Mouse (Mus musculus): ENCODE results near the gene Keap1.
A peak's percentile ranks its signal among the peaks of the same experiment; 100 is the strongest.

Gene Keap1

DNA sequence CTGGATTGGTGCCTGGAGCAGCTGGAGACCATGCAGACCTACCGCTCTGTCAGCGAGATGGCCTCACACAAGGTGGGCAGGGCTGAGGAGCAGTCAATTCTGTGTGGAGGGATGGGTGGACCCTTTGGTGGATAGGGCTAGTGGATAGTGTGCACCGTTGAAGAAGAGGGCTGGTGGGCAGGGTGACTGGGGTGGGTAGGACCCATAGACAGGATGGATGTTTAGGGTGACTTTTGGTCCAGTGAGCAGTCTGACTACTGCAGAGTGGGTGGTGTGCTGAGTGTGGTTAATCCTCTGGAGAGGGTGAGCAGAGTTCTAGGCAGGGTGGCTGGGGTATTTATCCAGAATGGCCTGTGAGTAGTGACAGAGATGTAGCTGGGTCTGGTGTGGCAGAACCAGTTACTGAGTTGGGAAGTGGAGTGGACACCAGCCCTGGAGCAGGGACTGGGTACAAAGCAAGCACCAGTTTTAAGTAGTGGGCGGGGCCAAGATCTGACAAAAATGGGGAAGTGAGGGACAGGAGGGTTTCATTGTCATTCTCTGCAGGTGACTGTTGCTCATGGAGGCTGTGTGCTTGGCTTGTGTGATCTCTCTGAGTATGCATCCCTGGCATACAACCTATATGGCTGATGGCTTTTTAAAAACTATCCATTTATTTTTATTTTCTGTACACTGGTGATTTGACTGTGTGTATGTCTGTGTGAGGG, 44.2 kb downstream of the Keap1 start:
- no peak for DNase-seq

DNA sequence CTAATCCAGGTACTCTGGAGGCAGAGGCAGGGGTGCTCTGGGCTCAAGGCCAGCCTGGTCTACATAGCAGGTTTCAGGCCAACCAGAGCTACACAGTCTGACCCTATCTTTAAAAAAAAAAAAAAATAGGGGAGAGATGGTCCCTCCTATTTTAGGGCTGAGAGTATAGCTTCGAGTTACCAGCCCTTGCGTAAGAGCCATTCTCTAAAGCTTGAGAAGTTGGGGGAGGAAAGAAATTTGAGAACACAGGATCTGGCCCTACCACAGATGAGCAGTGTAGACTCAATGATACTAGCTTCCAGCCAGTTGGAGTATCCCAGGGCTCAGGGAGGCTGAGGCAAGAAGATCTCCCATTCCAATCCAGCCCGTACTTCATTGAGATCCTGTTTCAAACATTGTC, 45.4 kb downstream of the Keap1 start:
- no peak for DNase-seq

DNA sequence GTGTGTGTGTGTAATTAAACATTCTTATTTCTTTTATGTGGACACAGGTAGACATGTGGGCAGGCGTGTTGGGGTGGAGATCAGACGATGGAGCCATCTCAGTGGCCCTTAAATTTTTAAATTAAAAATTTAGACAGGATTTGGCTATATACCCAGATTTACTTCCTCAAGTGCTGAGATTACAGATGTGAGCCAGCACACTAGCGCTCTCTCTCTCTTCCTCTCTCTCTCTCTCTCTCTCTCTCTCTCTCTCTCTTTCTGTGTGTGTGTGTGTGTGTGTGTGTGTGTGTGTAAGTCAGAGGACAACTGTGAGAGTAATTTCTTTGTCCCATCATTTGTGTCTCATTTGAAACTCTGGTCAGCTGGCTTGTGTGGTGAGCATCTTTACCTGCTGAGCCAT, 48.5 kb downstream of the Keap1 start:
- no peak for DNase-seq

DNA sequence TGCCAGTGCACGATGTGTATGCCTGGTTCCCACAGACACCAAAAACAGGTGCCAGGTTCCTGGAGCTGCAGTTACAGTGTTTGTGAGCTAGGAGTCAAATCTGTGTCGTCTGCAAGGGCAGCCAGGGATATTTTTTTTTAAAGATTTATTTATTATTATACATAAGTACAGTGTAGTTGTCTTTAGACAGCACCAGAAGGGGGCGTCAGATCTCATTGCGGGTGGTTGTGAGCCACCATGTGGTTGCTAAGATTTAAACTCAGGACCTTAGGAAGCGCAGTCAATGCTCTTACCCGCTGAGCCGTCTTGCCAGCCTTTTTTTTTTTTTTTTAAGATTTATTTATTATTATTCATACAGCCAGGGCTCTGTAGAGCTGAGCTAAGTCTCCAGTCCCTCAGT, 49.3 kb downstream of the Keap1 start:
- peak; percentile 21 for DNase-seq

DNA sequence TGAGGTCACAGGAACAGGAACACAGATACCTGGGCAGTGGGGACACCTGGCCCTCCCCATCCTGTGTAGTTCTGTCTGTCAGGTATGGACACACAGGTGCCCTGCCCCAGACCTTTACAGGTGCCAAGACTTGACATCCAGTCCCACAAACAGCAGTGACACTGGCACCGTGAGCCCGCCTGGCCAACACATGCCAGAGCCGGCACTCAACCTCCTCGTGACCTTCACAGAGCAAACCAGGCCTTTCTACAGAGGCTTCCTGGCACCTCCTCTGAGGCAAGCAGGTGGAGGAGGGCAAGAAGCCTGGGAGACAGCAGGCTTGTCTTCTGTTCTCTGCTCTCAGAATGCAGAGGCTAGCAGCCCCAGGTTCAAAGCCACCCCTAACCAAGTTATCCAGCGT, 53.7 kb downstream of the Keap1 start:
- no peak for DNase-seq

DNA sequence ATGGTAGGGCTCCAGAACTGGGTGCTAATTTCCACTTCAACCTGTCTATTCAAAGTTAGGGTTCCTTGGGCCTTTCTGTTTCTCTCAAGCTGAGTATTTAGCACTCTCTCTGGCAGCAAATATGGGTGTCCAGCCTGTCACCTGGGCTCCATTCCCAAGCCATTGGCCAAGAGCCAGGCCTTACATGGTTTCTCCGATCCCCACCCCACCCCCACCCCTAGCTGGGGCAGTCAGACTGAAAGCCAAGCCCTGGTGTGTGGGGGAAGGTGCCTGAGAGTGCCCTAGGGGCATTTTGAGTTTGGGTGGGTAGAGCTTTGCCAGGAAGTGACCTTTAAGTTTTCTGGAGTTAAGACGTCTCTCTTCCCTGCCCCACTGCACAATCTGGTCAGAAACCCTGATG, 54.4 kb downstream of the Keap1 start:
- DNase-seq, result no peak

DNA sequence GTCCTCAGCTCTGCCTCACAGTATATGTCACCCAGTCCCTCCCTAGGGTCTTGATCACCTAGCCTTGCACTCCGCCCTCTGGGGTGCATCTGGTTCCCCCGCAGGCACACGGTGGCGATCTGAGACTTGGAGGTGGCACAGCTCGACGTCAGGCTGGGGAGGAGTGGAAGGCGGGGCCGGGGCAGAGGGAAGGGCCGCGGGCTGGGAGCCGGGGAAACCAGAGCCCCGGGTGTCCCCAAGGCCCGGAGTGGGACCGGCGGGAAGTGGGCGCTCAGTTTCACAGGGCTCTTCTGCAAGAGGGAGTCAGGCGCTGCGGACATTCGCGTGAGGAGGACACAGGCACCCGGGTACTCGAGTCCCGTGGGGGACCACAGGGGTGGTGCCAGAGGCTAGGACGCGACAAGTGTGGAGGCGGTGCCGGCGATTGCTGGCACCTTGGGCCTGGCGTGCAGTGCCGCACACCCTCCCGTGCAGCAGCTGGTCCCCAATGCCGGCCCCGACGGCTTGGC, 55.2 kb downstream of the Keap1 start:
- DNase-seq, result no peak

DNA sequence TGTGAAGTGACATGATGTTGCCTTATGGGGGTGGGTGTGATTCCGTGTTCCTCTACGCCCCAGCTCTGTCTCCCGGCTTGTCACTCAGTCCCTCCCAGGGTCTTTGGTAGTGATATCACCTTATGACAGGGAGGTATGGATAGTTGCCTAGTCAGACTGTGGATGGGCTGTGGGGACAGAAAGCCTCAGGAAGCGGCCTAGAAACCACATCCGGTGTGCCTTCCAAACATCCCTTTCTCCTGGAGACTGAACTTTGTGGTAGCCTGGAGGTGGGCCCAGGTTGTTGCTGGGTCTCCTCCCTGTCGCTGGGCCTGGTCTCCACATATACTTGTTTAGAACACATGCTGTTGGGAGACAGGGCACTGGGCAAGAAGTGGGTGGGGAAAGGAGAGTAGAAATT, 55.7 kb downstream of the Keap1 start:
- no peak for DNase-seq

DNA sequence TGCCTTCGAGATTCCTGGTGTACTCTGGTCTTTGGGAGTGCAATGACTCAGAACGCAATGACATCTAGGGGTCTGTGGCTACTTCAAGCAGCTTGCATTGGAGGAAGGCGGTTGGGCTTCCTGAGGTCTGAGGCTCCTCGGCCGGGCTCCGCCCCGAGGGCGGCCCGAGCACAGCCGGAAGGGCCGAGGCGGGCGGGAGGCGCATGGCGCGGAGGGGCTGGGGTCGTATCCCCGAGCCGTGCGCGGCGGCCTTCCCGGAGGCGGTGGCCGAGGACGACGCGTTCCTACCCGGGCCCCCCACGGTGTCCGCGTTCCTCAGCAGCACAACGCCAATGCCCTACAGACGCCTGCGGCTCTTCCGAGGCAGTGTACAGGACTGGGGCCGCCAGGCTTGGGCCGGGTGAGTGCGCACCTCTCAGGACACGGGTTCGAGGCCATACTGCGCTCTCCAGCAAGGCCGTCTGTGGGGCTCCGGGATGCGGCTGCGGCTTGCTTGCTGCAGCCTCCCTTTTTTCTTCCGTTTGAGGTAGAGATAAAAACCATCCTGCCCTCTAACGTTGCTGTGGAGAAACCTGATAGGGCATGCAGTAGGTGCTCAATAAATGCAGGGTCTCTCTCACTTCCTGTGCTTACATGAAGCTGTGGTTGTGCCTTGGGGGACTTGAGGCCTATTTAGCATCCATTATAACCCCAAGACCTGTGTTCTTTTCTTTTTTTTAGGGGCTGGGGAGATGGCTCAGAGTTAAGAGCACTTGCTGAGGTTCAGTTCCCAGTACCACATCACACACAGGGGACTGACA, 57.5 kb downstream of the Keap1 start:
- DNase-seq, result no peak

DNA sequence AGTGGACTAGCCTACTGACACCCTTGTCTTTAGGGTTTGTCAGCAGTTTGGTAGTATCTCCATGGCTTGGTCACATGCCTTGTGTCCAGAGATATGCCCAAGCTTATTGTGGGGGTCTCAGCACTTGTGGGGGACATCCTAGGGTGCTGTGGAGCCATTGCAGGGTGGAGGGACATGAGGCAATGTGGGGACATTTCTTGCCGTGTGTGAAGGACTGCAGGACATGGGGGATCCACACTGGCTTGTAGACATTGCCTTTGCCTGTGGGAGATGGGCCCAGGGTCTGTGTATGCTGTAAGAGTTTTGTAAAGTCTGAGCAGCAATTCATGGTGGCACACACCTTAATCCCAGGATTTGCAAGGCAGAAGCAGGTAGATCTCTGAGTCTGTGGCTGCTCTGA, 58.3 kb downstream of the Keap1 start:
- DNase-seq, result no peak

DNA sequence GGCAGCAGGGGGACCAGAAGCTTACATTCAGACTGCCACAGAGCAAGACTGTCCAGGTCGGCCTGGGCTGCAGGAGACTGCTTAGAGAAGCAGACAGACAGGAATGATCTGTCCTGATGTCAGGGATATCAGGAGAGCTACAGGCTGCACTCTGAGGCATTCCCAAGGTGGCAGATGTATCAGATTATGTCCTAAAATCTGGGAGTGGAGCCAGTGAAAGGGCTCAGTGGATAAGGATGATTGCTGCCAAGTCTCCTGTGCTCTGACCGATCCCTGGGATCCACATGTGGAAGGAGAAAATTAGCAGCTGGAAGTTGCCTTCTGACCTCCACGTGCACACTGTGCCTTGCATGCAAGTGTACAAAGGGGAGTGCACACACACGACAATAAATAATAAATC, 58.8 kb downstream of the Keap1 start:
- no peak for DNase-seq

Measured in retina, postnatal 1 day (tissue).